Mouse (Mus musculus): ENCODE data around the gene Mmd. TPM values are rescaled to one million over a fixed set of nuclear protein-coding genes. Genes with fewer than 3 reads are reported as not detected.
"Not testable (repeated sequence)": the region's sequence is repeated elsewhere in the genome, so short reads cannot be mapped to it uniquely, and the experiment has no call there.

Mmd gene
- polyA plus RNA-seq, 1 experiment from 2014 or later = 36.1 TPM

- no peak overlapping the region for H3K9ac ChIP-seq (replicated peaks; ENCODE audit: low read length)
- H3K36me3 ChIP-seq (ENCODE audit: insufficient read depth, low read length) = peaks cover 17% of the 10 kb centered on the region
- ATAC-seq (ENCODE audit: low FRiP score, low TSS enrichment) = no peak
- H3K4me1 ChIP-seq (ENCODE audit: insufficient read depth, low read length) = peaks cover 13% of the 10 kb centered on the region
- H3K9me3 ChIP-seq (ENCODE audit: low read length) = no peaks in the 10 kb centered on the region
- no peak overlapping the region for H3K27ac ChIP-seq (ENCODE audit: low read length)
- no peak overlapping the region for H3K4me2 ChIP-seq (replicated peaks; ENCODE audit: low read depth, low read length)
- no peak overlapping the region for H3K4me3 ChIP-seq (ENCODE audit: low read length)
- no peaks in the 10 kb centered on the region for H3K27me3 ChIP-seq (ENCODE audit: insufficient read depth, low read length)
- 66% methylated on average over 7 of the region's 7 CpGs for WGBS
These were observed 26.4 kb downstream of the Mmd start for GRCm38 (mm10) chr11:90275663-90276062.

- 46% methylated on average over 8 of the region's 8 CpGs for WGBS
- Histone ChIP-seq H3K27ac (ENCODE audit: low read length) (no peak overlapping the region), H3K9ac (replicated peaks; ENCODE audit: low read length) (no peak overlapping the region), H3K4me2 (replicated peaks; ENCODE audit: low read depth, low read length) (no peak overlapping the region), H3K36me3 (ENCODE audit: insufficient read depth, low read length) (peaks cover 16% of the 10 kb centered on the region), H3K9me3 (ENCODE audit: low read length) (no peaks in the 10 kb centered on the region), H3K27me3 (ENCODE audit: insufficient read depth, low read length) (no peaks in the 10 kb centered on the region), H3K4me3 (ENCODE audit: low read length) (no peak overlapping the region), H3K4me1 (ENCODE audit: insufficient read depth, low read length) (peaks cover 13% of the 10 kb centered on the region)
- ATAC-seq (ENCODE audit: low FRiP score, low TSS enrichment) = peak; percentile 59; the same call in 1 of the 2 replicates
These were observed 26.9 kb downstream of the Mmd start for GRCm38 (mm10) chr11:90276150-90276549.

GRCm38 (mm10) chr11:90276561-90276960 is 27.3 kb downstream of the Mmd start:
- H3K4me2 ChIP-seq (replicated peaks; ENCODE audit: low read depth, low read length) = no peak overlapping the region
- no peaks in the 10 kb centered on the region for H3K27me3 ChIP-seq (ENCODE audit: insufficient read depth, low read length)
- H3K9ac ChIP-seq (replicated peaks; ENCODE audit: low read length) = no peak overlapping the region
- 60% methylated on average over 12 of the region's 12 CpGs for WGBS
- H3K9me3 ChIP-seq (ENCODE audit: low read length) = no peaks in the 10 kb centered on the region
- no peak for ATAC-seq (ENCODE audit: low FRiP score, low TSS enrichment)
- H3K27ac ChIP-seq (ENCODE audit: low read length) = no peak overlapping the region
- peaks cover 16% of the 10 kb centered on the region for H3K36me3 ChIP-seq (ENCODE audit: insufficient read depth, low read length)
- no peak overlapping the region for H3K4me3 ChIP-seq (ENCODE audit: low read length)
- peaks cover 13% of the 10 kb centered on the region for H3K4me1 ChIP-seq (ENCODE audit: insufficient read depth, low read length)

GRCm38 (mm10) chr11:90280069-90280468 is 30.8 kb downstream of the Mmd start:
- H3K9ac ChIP-seq (replicated peaks; ENCODE audit: low read length) = no peak overlapping the region
- no peak overlapping the region for H3K4me2 ChIP-seq (replicated peaks; ENCODE audit: low read depth, low read length)
- no peaks in the 10 kb centered on the region for H3K9me3 ChIP-seq (ENCODE audit: low read length)
- 89% methylated on average over 5 of the region's 5 CpGs for WGBS
- no peak overlapping the region for H3K27ac ChIP-seq (ENCODE audit: low read length)
- peaks cover 3% of the 10 kb centered on the region; the same call in 1 of the 2 replicates for H3K36me3 ChIP-seq (ENCODE audit: insufficient read depth, low read length)
- no peak for ATAC-seq (ENCODE audit: low FRiP score, low TSS enrichment)
- no peaks in the 10 kb centered on the region for H3K27me3 ChIP-seq (ENCODE audit: insufficient read depth, low read length)
- H3K4me3 ChIP-seq (ENCODE audit: low read length) = no peak overlapping the region
- peaks cover 13% of the 10 kb centered on the region for H3K4me1 ChIP-seq (ENCODE audit: insufficient read depth, low read length)

GRCm38 (mm10) chr11:90281943-90282342 is 32.7 kb downstream of the Mmd start:
- not testable (repeated sequence) for H3K27me3 ChIP-seq (ENCODE audit: insufficient read depth, low read length); H3K36me3 ChIP-seq (ENCODE audit: insufficient read depth, low read length); H3K4me2 ChIP-seq (replicated peaks; ENCODE audit: low read depth, low read length); H3K9me3 ChIP-seq (ENCODE audit: low read length); H3K9ac ChIP-seq (replicated peaks; ENCODE audit: low read length); H3K27ac ChIP-seq (ENCODE audit: low read length); ATAC-seq (ENCODE audit: low FRiP score, low TSS enrichment); H3K4me3 ChIP-seq (ENCODE audit: low read length); H3K4me1 ChIP-seq (ENCODE audit: insufficient read depth, low read length)
- WGBS = 94% methylated on average over 2 of the region's 2 CpGs

GRCm38 (mm10) chr11:90283159-90283558 is 33.9 kb downstream of the Mmd start:
- ATAC-seq (ENCODE audit: low FRiP score, low TSS enrichment) = no peak
- Histone ChIP-seq H3K27ac (ENCODE audit: low read length) (no peak overlapping the region), H3K36me3 (ENCODE audit: insufficient read depth, low read length) (no peaks in the 10 kb centered on the region), H3K4me1 (ENCODE audit: insufficient read depth, low read length) (peaks cover 5% of the 10 kb centered on the region; the same call in 1 of the 2 replicates), H3K9ac (replicated peaks; ENCODE audit: low read length) (no peak overlapping the region), H3K27me3 (ENCODE audit: insufficient read depth, low read length) (no peaks in the 10 kb centered on the region), H3K9me3 (ENCODE audit: low read length) (no peaks in the 10 kb centered on the region), H3K4me2 (replicated peaks; ENCODE audit: low read depth, low read length) (no peak overlapping the region), H3K4me3 (ENCODE audit: low read length) (no peak overlapping the region)
- WGBS = 48% methylated on average over 4 of the region's 4 CpGs

- no peaks in the 10 kb centered on the region for H3K36me3 ChIP-seq (ENCODE audit: insufficient read depth, low read length)
- H3K4me1 ChIP-seq (ENCODE audit: insufficient read depth, low read length) = peaks cover 5% of the 10 kb centered on the region; the same call in 1 of the 2 replicates
- no peaks in the 10 kb centered on the region for H3K27me3 ChIP-seq (ENCODE audit: insufficient read depth, low read length)
- H3K4me3 ChIP-seq (ENCODE audit: low read length) = no peak overlapping the region
- no peak overlapping the region for H3K9ac ChIP-seq (replicated peaks; ENCODE audit: low read length)
- H3K4me2 ChIP-seq (replicated peaks; ENCODE audit: low read depth, low read length) = no peak overlapping the region
- no peak overlapping the region for H3K27ac ChIP-seq (ENCODE audit: low read length)
- WGBS = 80% methylated on average over 6 of the region's 6 CpGs
- ATAC-seq (ENCODE audit: low FRiP score, low TSS enrichment) = no peak
- no peaks in the 10 kb centered on the region for H3K9me3 ChIP-seq (ENCODE audit: low read length)
These were observed 34.3 kb downstream of the Mmd start for GRCm38 (mm10) chr11:90283601-90284000.

- Histone ChIP-seq H3K4me3 (ENCODE audit: low read length) (no peak overlapping the region), H3K4me1 (ENCODE audit: insufficient read depth, low read length) (peaks cover 5% of the 10 kb centered on the region; the same call in 1 of the 2 replicates), H3K36me3 (ENCODE audit: insufficient read depth, low read length) (no peaks in the 10 kb centered on the region), H3K27me3 (ENCODE audit: insufficient read depth, low read length) (no peaks in the 10 kb centered on the region), H3K27ac (ENCODE audit: low read length) (no peak overlapping the region), H3K9ac (replicated peaks; ENCODE audit: low read length) (no peak overlapping the region), H3K9me3 (ENCODE audit: low read length) (no peaks in the 10 kb centered on the region), H3K4me2 (replicated peaks; ENCODE audit: low read depth, low read length) (no peak overlapping the region)
- ATAC-seq (ENCODE audit: low FRiP score, low TSS enrichment) = no peak
- WGBS = 62% methylated on average over 2 of the region's 2 CpGs
These were observed 34.8 kb downstream of the Mmd start for GRCm38 (mm10) chr11:90284079-90284478.

- Histone ChIP-seq H3K4me2 (replicated peaks; ENCODE audit: low read depth, low read length) (no peak overlapping the region), H3K36me3 (ENCODE audit: insufficient read depth, low read length) (no peaks in the 10 kb centered on the region), H3K27me3 (ENCODE audit: insufficient read depth, low read length) (no peaks in the 10 kb centered on the region), H3K4me3 (ENCODE audit: low read length) (no peak overlapping the region), H3K27ac (ENCODE audit: low read length) (no peak overlapping the region), H3K9me3 (ENCODE audit: low read length) (no peaks in the 10 kb centered on the region), H3K9ac (replicated peaks; ENCODE audit: low read length) (no peak overlapping the region), H3K4me1 (ENCODE audit: insufficient read depth, low read length) (peaks cover 5% of the 10 kb centered on the region; the same call in 1 of the 2 replicates)
- ATAC-seq (ENCODE audit: low FRiP score, low TSS enrichment) = no peak
- WGBS = 33% methylated on average over 4 of the region's 4 CpGs
These were observed 35.4 kb downstream of the Mmd start for GRCm38 (mm10) chr11:90284623-90285022.

- Histone ChIP-seq H3K9me3 (ENCODE audit: low read length) (no peaks in the 10 kb centered on the region), H3K27ac (ENCODE audit: low read length) (no peak overlapping the region), H3K9ac (replicated peaks; ENCODE audit: low read length) (no peak overlapping the region), H3K27me3 (ENCODE audit: insufficient read depth, low read length) (no peaks in the 10 kb centered on the region), H3K4me3 (ENCODE audit: low read length) (no peak overlapping the region), H3K4me1 (ENCODE audit: insufficient read depth, low read length) (peaks cover 5% of the 10 kb centered on the region; the same call in 1 of the 2 replicates), H3K36me3 (ENCODE audit: insufficient read depth, low read length) (no peaks in the 10 kb centered on the region), H3K4me2 (replicated peaks; ENCODE audit: low read depth, low read length) (no peak overlapping the region)
- ATAC-seq (ENCODE audit: low FRiP score, low TSS enrichment) = no peak
- 84% methylated on average over 6 of the region's 6 CpGs for WGBS
These were observed 37.4 kb downstream of the Mmd start for GRCm38 (mm10) chr11:90286550-90287154.
